Mouse (Mus musculus) gastrocnemius, postnatal 4 days (tissue): ENCODE data around the gene Grin3b. TPM values are rescaled to one million over a fixed set of nuclear protein-coding genes. Genes with fewer than 3 reads are reported as not detected.

Experiments
- DNase-seq, 2 experiments: peaks; one replicate each; pipeline ENCODE4 v3.0.0; 2021 to 2022; ENCODE audit warnings: low spot score in 2 of 2, mixed read lengths in 2 of 2
- total RNA-seq, 2 experiments: library from RNA; stranded (reverse); gene quantifications; 2 replicates each; pipeline ENCODE4 v1.2.3; 2021

The Grin3b gene
- total RNA-seq, 2 experiments from 2014 or later: 0.10 to 0.27 TPM

DNA sequence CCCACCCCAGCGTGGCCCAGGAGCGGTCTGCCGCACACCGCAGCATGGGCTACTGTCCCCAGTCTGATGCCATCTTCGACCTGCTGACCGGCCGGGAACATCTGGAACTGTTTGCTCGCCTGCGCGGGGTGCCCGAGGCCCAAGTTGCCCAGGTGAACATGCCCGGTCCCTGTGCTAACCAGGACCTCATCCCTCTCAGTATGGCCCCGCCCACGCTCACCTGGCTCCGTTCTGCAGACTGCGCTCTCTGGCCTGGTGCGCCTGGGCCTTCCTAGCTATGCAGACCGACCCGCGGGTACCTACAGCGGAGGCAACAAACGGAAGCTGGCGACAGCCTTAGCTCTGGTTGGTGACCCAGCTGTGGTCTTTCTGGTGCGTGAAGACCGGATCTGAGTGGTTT lies 43.1 kb downstream of the Grin3b start:
- no peak for DNase-seq

- no peak for DNase-seq
Observed at GRCm38 (mm10) chr10:80014484-80015290, 44.2 kb downstream of the Grin3b start.

- no peak for DNase-seq
Observed at GRCm38 (mm10) chr10:80015583-80015982, 45.1 kb downstream of the Grin3b start.

- DNase-seq: no peak
Observed at GRCm38 (mm10) chr10:80016511-80016910, 46.0 kb downstream of the Grin3b start, which contains the start of gene Arhgap45. Gene Arhgap45, plus strand, starts transcription at chr10:80016653.

- no peak for DNase-seq
Observed at GRCm38 (mm10) chr10:80016931-80017330, 46.4 kb downstream of the Grin3b start.

DNA sequence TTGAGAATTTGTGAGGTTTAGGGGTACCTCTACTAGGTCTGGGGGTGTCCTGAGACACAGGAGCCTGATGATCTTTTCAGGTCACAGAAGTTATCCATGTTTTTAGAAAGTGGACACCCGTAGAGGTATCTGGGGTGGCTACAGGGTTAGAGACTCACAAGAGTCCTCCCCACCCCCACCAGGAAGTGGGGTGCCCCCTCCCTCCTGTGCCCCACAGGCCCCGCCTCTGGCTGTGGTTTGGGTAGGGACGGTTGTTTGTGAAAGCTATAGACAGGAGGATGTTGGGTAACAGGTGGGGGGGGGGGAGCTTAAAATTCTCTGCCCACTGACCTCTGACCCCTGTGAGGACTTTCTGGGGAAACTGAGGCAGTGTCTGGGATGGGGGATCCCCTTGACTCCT lies 46.8 kb downstream of the Grin3b start:
- no peak for DNase-seq

GRCm38 (mm10) chr10:80017771-80018170 lies 47.3 kb downstream of the Grin3b start:
- no peak for DNase-seq

DNA sequence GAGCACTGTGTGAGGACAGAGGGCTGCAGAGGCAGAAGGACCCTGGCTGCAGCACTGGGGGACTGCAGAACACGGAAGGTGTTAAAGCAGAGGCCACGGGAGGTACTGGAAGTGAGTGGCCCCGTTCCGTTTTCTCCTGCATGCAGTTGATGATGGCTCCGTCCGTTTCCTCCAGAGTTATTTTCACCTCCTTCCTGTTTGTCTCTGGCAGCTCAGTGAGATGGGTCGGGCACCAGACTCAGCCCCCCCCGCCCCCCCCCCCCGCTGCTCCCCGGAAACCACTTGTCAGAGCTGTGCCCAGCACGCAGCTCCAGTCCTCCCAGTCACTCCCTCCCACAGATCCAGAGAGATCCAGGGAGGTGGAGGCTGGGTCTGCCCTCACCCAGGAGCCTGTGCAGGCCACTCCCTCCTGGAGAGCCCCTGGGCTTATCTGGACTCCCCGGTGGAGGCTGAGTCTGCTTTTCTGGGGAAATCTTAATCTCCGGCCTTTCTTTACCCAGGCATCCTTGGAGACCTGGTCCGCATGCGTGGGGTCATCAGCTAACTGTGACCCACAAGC lies 48.3 kb downstream of the Grin3b start:
- no peak for DNase-seq

DNA sequence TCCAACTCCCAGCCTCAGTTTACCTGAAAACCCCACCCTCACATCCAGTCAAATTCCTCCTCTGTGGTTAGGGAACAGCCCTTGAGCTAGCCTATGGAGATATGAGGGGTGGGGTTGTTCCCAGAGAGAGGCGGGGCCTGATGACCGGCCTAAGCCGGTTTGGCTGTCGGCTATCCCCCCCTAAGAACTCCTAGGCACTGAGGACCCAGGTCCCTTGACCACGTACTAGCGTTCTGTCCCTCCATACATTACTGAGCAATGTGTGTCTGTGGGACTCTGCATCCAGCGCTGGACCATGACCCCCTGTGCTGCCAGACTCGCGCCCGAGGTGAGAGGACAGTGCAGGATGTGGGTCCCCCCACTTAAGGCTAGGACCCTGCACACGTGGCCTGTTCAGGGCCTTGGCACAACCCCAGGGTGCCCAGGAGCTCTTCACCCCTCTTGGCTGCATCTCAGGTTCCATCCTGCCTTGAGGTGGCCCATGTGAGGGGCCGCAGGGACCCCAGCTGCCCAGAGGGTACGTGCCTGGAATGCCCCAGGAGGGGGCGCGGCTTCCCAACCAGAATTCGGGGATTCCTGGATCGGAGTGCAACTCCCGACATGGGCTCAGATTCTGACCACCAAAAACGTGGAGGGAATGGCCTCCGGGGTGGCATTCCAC lies 49.1 kb downstream of the Grin3b start:
- no peak for DNase-seq

DNA sequence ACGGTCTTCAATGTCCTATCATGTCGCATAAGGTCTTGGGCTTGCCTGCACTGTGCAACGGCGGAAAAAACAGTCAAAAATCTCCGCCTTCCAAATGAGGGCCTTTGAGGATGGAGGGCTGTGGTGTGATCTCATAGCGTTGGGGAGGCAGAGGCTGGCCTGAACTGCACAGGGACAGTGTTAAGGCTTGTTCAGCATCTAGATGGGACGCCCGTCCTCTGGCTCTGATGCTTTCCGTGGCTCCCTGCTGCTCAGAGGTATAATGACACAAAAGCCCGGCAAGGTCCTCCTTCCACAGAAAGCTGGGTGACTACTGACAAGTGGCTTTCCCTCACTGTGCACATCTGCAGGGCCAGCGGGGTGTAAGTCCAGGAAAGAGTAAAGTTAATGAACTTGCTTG lies 49.7 kb downstream of the Grin3b start:
- no peak for DNase-seq

- no peak for DNase-seq
Observed at GRCm38 (mm10) chr10:80020603-80021319, 50.2 kb downstream of the Grin3b start.

GRCm38 (mm10) chr10:80021320-80021641 lies 50.8 kb downstream of the Grin3b start:
- DNase-seq: no peak

DNA sequence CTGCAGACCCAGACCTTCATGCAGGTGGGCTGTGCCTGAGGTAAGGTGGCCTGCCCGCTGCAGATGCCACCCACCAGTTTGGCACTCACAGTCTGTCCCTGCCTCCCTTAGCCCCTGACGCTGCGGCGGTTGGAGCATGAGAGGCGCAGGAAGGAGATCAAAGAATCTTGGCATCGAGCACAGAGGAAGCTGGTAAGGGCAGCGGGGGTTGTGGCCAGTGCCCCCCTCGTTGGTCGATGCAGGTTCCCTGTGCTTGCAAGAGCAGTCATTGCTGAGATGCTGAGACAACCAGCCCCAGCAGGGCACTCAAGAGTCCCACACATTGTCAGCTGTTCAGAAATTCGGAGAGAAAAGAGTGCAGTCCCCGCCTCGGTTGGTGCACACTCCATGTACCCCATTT lies 51.6 kb downstream of the Grin3b start:
- DNase-seq: no peak

- no peak for DNase-seq
Observed at GRCm38 (mm10) chr10:80022806-80023205, 52.3 kb downstream of the Grin3b start.

- no peak for DNase-seq
Observed at GRCm38 (mm10) chr10:80023758-80024157, 53.2 kb downstream of the Grin3b start.

DNA sequence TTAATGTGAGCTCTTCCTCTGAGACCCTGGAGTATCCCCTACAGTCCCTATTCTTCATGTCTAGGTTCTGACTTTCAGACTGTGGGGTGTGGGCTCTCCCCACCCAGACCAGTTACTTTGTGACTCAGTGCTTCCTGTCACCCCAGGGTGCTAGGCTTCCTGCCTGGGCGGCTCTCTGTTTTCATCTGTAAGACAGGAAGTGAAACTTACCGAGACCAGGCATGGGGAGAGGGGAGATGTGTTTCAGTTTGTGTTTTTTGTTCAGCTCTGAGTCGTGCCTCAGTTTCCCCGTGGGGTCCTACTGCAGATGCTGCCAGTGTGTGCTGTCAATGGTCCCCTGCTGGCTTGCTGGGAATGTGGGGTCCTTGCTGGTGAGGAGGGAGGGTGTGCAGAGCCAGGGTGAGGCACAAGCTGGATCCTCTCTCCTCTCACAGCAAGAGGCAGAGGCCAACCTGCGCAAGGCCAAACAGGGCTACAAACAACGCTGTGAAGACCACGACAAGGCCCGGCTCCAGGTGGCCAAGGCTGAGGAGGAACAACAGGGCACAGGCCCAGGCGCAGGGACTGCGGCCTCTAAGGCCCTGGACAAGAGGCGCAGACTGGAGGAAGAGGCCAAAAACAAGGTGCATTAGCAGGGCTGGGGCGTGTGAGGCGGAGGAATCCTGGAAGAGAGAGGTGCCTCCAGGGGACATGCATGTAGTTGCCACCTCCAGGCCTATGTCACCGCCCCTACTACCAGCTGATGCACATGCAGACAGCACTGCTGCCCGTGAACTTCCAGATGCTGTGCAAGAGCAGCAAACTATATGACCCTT lies 53.9 kb downstream of the Grin3b start:
- no peak for DNase-seq

GRCm38 (mm10) chr10:80025044-80025347 lies 54.5 kb downstream of the Grin3b start:
- DNase-seq: no peak

- DNase-seq: no peak
Observed at GRCm38 (mm10) chr10:80025463-80025862, 54.9 kb downstream of the Grin3b start.

DNA sequence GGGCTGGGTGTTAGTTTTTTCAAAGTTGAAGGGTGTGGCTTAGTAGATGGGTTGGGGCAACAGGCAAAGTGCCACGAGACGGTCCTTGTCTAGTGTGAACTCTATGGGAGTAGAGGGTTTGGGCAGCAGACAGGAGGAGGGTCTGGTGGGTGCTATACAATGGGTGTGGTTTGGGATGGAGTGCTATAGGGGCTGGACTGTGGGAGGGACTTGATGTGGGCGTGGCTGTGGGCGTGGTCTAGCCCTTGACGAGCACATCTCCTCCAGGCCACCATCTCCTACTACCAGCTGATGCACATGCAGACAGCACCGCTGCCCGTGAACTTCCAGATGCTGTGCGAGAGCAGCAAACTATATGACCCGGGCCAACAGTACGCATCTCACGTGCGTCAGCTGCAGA lies 55.4 kb downstream of the Grin3b start:
- no peak for DNase-seq
